Mouse (Mus musculus): ENCODE data around the gene Tpra1. TPM values are rescaled to one million over a fixed set of nuclear protein-coding genes. Genes with fewer than 3 reads are reported as not detected.

Gene Tpra1
- polyA plus RNA-seq, 1 experiment from 2014 or later, result 55.6 TPM

DNA sequence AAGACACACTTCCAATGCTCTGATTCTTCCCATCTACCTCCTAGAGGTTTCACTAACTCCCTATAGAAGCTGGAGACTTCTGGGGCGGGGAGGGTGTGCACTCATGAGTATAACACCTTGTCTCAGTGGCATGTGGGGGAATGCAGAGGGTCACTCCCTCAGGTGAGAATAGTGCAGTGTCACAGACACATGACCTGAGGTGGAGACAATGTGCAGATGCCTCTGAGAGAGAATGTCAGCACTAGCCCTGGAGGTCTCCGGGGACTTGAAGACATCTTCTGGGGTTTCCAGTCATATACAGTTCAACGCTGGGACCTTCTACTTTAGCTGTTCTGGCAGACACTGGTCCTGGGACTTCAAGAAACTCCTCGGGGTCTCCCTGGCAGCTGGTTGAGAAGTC, 55.3 kb downstream of the Tpra1 start:
- no peaks in the 10 kb centered on the region for H3K4me1 ChIP-seq (ENCODE audit: control insufficient read depth, insufficient read depth, low read length)
- H3K36me3 ChIP-seq (ENCODE audit: control insufficient read depth, insufficient read depth, low read length), result no peaks in the 10 kb centered on the region
- H3K9ac ChIP-seq (replicated peaks; ENCODE audit: low read depth, low read length), result no peak overlapping the region
- no peaks in the 10 kb centered on the region for H3K9me3 ChIP-seq (ENCODE audit: control insufficient read depth, low read depth, low read length)
- no peak for ATAC-seq (ENCODE audit: insufficient number of reproducible peaks, insufficient read depth, low FRiP score, low read depth)
- WGBS, result 82% methylated on average over 4 of the region's 4 CpGs
- H3K27ac ChIP-seq (ENCODE audit: low read length), result no peak overlapping the region
- H3K4me3 ChIP-seq (ENCODE audit: low read depth, low read length), result no peak overlapping the region
- H3K4me2 ChIP-seq (replicated peaks; ENCODE audit: low read depth, low read length), result no peak overlapping the region
- H3K27me3 ChIP-seq (ENCODE audit: control insufficient read depth, insufficient read depth, low read length), result no peaks in the 10 kb centered on the region

- ATAC-seq (ENCODE audit: insufficient number of reproducible peaks, insufficient read depth, low FRiP score, low read depth), result no peak
- Histone ChIP-seq H3K9ac (replicated peaks; ENCODE audit: low read depth, low read length) (no peak overlapping the region), H3K27ac (ENCODE audit: low read length) (no peak overlapping the region), H3K27me3 (ENCODE audit: control insufficient read depth, insufficient read depth, low read length) (no peaks in the 10 kb centered on the region), H3K4me1 (ENCODE audit: control insufficient read depth, insufficient read depth, low read length) (no peaks in the 10 kb centered on the region), H3K36me3 (ENCODE audit: control insufficient read depth, insufficient read depth, low read length) (no peaks in the 10 kb centered on the region), H3K4me2 (replicated peaks; ENCODE audit: low read depth, low read length) (no peak overlapping the region), H3K9me3 (ENCODE audit: control insufficient read depth, low read depth, low read length) (no peaks in the 10 kb centered on the region), H3K4me3 (ENCODE audit: low read depth, low read length) (no peak overlapping the region)
- WGBS, result 67% methylated on average over 5 of the region's 5 CpGs
Measured at GRCm38 (mm10) chr6:88957801-88958211, 55.8 kb downstream of the Tpra1 start.

DNA sequence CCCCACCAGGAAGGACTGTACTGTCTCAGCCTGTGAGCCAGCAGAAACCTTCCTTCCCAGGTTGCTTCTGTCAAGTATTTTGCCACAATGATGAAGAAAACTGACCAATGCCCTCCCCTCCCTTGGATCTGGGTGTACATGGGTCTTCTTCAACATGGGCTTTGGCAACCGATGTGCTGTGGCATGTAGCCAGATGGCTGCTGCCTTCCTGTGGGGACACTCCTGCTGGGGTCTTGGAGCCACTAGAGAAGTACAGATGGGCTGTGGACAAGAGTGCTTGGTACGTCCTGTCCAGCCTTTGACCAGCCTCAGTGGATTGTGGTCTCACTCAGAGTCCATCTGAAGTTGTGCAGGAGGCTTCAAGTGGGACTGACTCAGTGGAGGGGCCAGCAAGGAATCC, 56.3 kb downstream of the Tpra1 start:
- no peaks in the 10 kb centered on the region for H3K27me3 ChIP-seq (ENCODE audit: control insufficient read depth, insufficient read depth, low read length)
- H3K27ac ChIP-seq (ENCODE audit: low read length), result no peak overlapping the region

GRCm38 (mm10) chr6:88959834-88960233, 57.8 kb downstream of the Tpra1 start:
- Histone ChIP-seq H3K4me1 (ENCODE audit: control insufficient read depth, insufficient read depth, low read length) (no peaks in the 10 kb centered on the region), H3K36me3 (ENCODE audit: control insufficient read depth, insufficient read depth, low read length) (no peaks in the 10 kb centered on the region), H3K27ac (ENCODE audit: low read length) (no peak overlapping the region), H3K9me3 (ENCODE audit: control insufficient read depth, low read depth, low read length) (no peaks in the 10 kb centered on the region), H3K9ac (replicated peaks; ENCODE audit: low read depth, low read length) (no peak overlapping the region), H3K4me2 (replicated peaks; ENCODE audit: low read depth, low read length) (no peak overlapping the region), H3K4me3 (ENCODE audit: low read depth, low read length) (no peak overlapping the region), H3K27me3 (ENCODE audit: control insufficient read depth, insufficient read depth, low read length) (no peaks in the 10 kb centered on the region)
- ATAC-seq (ENCODE audit: insufficient number of reproducible peaks, insufficient read depth, low FRiP score, low read depth), result peak; percentile 79; the same call in 1 of the 2 replicates
- 10% methylated on average over 7 of the region's 7 CpGs for WGBS

More for the DNA sequence above, 56.3 kb downstream of the Tpra1 start:
- 90% methylated on average over 2 of the region's 2 CpGs for WGBS
- H3K9ac ChIP-seq (replicated peaks; ENCODE audit: low read depth, low read length), result no peak overlapping the region
- no peaks in the 10 kb centered on the region for H3K36me3 ChIP-seq (ENCODE audit: control insufficient read depth, insufficient read depth, low read length)
- H3K4me1 ChIP-seq (ENCODE audit: control insufficient read depth, insufficient read depth, low read length), result no peaks in the 10 kb centered on the region
- ATAC-seq (ENCODE audit: insufficient number of reproducible peaks, insufficient read depth, low FRiP score, low read depth), result no peak
- no peaks in the 10 kb centered on the region for H3K9me3 ChIP-seq (ENCODE audit: control insufficient read depth, low read depth, low read length)
- no peak overlapping the region for H3K4me2 ChIP-seq (replicated peaks; ENCODE audit: low read depth, low read length)
- H3K4me3 ChIP-seq (ENCODE audit: low read depth, low read length), result no peak overlapping the region

- H3K4me1 ChIP-seq (ENCODE audit: control insufficient read depth, insufficient read depth, low read length), result no peaks in the 10 kb centered on the region
- H3K9ac ChIP-seq (replicated peaks; ENCODE audit: low read depth, low read length), result no peak overlapping the region
- H3K27ac ChIP-seq (ENCODE audit: low read length), result no peak overlapping the region
- no peaks in the 10 kb centered on the region for H3K9me3 ChIP-seq (ENCODE audit: control insufficient read depth, low read depth, low read length)
- H3K4me2 ChIP-seq (replicated peaks; ENCODE audit: low read depth, low read length), result no peak overlapping the region
- no peak overlapping the region for H3K4me3 ChIP-seq (ENCODE audit: low read depth, low read length)
- no peaks in the 10 kb centered on the region for H3K27me3 ChIP-seq (ENCODE audit: control insufficient read depth, insufficient read depth, low read length)
- no peaks in the 10 kb centered on the region for H3K36me3 ChIP-seq (ENCODE audit: control insufficient read depth, insufficient read depth, low read length)
- 53% methylated on average over 4 of the region's 4 CpGs for WGBS
- no peak for ATAC-seq (ENCODE audit: insufficient number of reproducible peaks, insufficient read depth, low FRiP score, low read depth)
Measured at GRCm38 (mm10) chr6:88960941-88961340, 58.9 kb downstream of the Tpra1 start.

Other genes with a start within 250 kb of the Tpra1 start
- gene Mgll, start 177.8 kb upstream of the Tpra1 start, polyA plus RNA-seq (2014; fragmentation: Nextera tagmentation; extraction: Ambion mirVana), result 102 and 104 TPM in 2 replicates
- 23.4 and 24.1 TPM in 2 replicates for gene Abtb1, start 60.3 kb upstream of the Tpra1 start, polyA plus RNA-seq (2014; fragmentation: Nextera tagmentation; extraction: Ambion mirVana)
- 79.8 and 85.3 TPM in 2 replicates for gene Podxl2, start 27.2 kb upstream of the Tpra1 start, polyA plus RNA-seq (2014; fragmentation: Nextera tagmentation; extraction: Ambion mirVana)
- gene Mcm2, start 3.5 kb upstream of the Tpra1 start, polyA plus RNA-seq (2014; fragmentation: Nextera tagmentation; extraction: Ambion mirVana), result 112 and 114 TPM in 2 replicates